ENCODE assay signal across 12 mouse cellular contexts in the genomic region with DNA sequence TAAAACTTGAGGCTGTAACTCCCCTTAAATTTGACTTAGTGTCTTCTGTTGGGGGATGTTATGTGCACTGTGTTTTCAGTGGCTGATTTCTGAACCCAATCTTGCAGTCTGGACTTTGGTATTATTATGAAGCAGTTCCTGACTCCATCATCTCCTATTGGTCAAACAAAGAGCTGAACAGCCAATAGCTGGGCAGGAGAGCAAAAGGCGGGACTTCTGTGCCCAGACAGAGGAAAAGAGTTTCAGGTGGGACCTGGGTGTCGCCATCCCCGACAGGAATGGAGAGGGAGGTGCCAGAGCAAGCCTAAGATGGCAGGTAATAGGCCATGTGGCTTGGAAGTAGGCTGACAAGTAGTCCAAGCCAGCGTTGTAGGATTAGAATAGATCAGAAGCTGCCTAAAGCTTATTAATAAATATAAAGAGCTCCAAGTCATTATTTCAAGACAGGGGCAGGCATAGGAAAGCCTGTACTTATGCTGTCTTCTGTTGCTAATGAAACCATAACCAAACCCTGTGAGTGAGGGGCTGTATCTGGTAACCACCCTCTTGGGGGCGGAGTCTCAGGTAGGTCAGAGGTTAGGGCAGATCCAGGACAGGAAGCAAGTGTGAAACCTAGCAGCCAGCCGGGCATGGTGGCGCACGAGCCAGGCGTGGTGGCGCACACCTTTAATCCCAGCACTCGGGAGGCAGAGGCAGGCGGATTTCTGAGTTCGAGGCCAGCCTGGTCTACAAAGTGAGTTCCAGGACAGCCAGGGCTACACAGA.
"Had no signal": no experiment of that assay in that cellular context is flagged by ENCODE, and none has a peak within 500 bp of the region (broad histone marks: within the 10 kb centered on the region; RNA-seq: fewer than 3 reads in every experiment).

No protein-coding gene starts in this region.

- H3K4me2 ChIP-seq: kidney, embryonic 15.5 days; limb, embryonic 12.5 days; lung, embryonic 15.5 days; midbrain, embryonic 12.5 days; stomach, embryonic 15.5 days had no signal

- H3K27ac ChIP-seq: kidney, embryonic 15.5 days; limb, embryonic 12.5 days; lung, embryonic 15.5 days; macrophage; midbrain, embryonic 12.5 days; stomach, embryonic 15.5 days had no signal

- H3K4me3 ChIP-seq: kidney, embryonic 15.5 days; limb, embryonic 12.5 days; lung, embryonic 15.5 days; midbrain, embryonic 12.5 days; stomach, embryonic 15.5 days had no signal

- H3K36me3 ChIP-seq: kidney, embryonic 15.5 days; limb, embryonic 12.5 days; lung, embryonic 15.5 days; midbrain, embryonic 12.5 days; stomach, embryonic 15.5 days had no signal

- H3K27me3 ChIP-seq: kidney, embryonic 15.5 days; limb, embryonic 12.5 days; lung, embryonic 15.5 days; midbrain, embryonic 12.5 days; stomach, embryonic 15.5 days had no signal

- H3K9ac ChIP-seq: kidney, embryonic 15.5 days; limb, embryonic 12.5 days; lung, embryonic 15.5 days; midbrain, embryonic 12.5 days; stomach, embryonic 15.5 days had no signal

- H3K9me3 ChIP-seq: kidney, embryonic 15.5 days; lung, embryonic 15.5 days; midbrain, embryonic 12.5 days; stomach, embryonic 15.5 days had no signal

- H3K4me1 ChIP-seq: kidney, embryonic 15.5 days; limb, embryonic 12.5 days; lung, embryonic 15.5 days; midbrain, embryonic 12.5 days; stomach, embryonic 15.5 days had no signal

- DNase-seq: kidney, adult 18-20 months; kidney, postnatal 14 days; lung, postnatal 14 days; right cerebral cortex, postnatal 14 days; thymus, adult 18-20 months; thymus, postnatal 25 days had no signal
